Mouse (Mus musculus): ENCODE measurements around the gene Herpud2.

GRCm38 (mm10) chr9:25200148-25200547 lies 48.5 kb upstream of the Herpud2 start:
- TF ChIP-seq CTCF (IDR thresholded peaks at IDR 0.05) (no peak), POLR2A (IDR thresholded peaks at IDR 0.05; ENCODE audit: insufficient read depth, low read depth, low read length) (no peak), EP300 (IDR thresholded peaks at IDR 0.05; ENCODE audit: insufficient read depth, low read depth, low read length) (no peak)
